Mouse (Mus musculus) megakaryocyte progenitor cell, adult 5-6 weeks (primary cell): ENCODE results near the gene Slc16a3. TPM values are rescaled to one million over a fixed set of nuclear protein-coding genes. Genes with fewer than 3 reads are reported as not detected.

Experiments
- ATAC-seq: replicated peaks from 2 replicates; pipeline ENCODE4 v1.8.0; 2016; ENCODE audit warnings: mild to moderate bottlenecking, moderate TSS enrichment, inconsistent platforms; ENCODE audit not compliant: poor library complexity
- total RNA-seq, 2 experiments: library from RNA; stranded (forward) in 1 of 2; stranded (reverse) in 1 of 2; fragments of 157-497, 149-512 nt in 1 of 2; fragments of 200-1000 nt in 1 of 2; gene quantifications; 2 replicates each; pipeline versions ENCODE4 v1.2.3 to v1.2.4; 2015 to 2017

The Slc16a3 gene
- total RNA-seq (2015) (4.4 and 5.3 TPM in 2 replicates), total RNA-seq (2017) (6.0 and 7.5 TPM in 2 replicates)

GRCm38 (mm10) chr11:120948328-120948727, at the start of gene Slc16a3:
Gene Slc16a3, plus strand, starts transcription at chr11:120948480.
- peak; percentile 45 for ATAC-seq

DNA sequence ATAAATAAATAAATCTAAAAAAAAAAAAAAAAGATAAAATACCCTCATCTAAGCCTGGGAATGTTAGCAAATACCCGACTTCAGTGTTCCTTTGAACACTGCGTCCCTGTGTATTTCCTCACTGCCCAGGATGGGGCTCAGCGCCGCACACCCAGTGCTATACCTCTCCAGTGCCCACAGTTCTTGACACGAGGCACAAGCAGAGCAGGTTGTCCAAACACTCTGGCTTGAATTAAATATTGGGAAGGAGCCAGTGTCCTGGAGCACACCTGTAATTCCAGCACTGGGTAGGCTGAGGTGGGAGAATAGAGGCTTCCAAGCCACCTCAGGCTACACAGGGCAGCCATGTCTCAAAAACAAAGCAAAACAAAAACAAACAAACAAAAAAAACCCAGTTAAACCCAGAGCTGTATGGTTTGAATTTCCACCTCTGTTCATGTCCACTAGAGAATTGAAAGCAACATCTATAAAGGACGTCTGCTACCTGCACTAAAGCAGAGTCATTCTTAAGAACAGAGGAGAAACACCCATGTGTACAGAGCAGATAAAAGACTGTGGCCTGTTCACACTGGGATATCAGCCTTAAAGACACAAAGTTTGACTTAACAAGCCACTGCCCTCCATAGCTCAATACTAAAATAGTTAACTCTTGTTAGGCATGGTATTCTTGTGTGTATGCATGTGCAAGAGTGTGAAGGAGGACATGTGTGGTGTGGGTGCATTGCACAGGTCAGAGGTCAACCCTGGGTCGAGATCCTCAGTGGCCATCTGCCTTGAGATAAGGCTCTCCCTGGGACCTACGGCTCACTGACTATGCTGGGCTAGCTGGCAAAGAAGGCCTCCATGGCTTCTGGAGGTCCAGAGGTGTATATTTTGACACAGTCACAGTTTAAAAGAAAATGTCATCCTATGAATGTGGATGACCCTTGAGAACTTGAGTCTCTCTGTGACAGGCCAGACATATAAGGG, 47.7 kb upstream of the Slc16a3 start:
- ATAC-seq, result peak; percentile 68

GRCm38 (mm10) chr11:120901729-120902486, 46.4 kb upstream of the Slc16a3 start:
- no peak for ATAC-seq

GRCm38 (mm10) chr11:120902487-120903142, 45.7 kb upstream of the Slc16a3 start:
- peak; percentile 26; the same call in 1 of the 2 replicates for ATAC-seq

DNA sequence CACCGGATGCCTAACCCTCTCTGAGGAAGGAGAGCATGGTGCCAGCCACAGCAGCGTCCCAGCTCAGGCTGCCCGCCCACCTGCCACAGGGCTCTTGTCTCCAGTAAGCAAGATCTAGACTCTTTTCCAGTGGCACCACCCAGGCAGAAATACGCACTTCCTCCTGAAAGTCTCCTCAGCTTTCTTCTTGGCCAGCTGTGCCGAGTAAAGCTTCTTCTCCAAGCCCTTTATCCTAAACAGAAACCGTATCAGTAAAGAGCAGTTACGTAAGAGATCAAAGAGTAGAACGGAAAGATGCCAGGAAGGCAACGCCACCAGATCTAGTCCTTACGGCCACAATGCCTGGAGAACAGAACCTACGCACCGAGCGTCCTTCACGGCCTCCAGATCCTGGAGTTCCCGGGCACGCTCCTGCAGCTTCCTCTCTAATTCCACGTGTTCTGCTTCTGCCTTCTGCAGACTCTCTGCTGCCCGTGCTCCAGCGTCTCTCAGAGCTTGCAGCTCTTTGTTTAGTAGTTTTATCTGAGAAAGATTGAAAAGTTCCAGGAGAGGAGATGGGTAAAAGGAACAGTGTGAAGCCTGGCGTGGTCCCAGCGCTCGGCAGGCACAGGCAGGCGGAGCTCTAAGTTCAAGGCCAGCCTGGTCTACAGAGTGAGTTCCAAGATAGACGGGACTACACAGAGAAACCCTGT, 45.0 kb upstream of the Slc16a3 start:
- ATAC-seq, result no peak

DNA sequence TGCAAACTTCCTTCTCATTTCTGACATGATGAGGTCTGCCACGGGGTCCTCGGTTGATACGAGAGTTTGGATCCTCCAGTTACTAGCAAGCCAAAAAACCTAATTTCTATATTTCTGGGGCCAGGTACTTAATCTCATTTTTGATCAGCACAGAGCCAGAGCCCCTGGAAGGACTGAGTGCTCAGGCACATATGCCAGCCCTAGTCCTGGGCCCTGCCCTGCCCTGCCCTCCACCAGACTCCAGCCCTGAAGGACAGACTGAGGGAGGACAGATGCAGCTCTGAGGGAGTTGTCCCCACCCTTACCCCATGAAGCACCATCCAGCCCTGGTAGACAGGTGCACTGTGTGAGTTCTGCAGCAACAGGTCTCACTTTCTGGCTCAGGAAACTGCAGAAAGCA, 43.7 kb upstream of the Slc16a3 start:
- ATAC-seq, result no peak

GRCm38 (mm10) chr11:120905430-120905873, 42.8 kb upstream of the Slc16a3 start:
- peak; percentile 89 for ATAC-seq

- ATAC-seq, result no peak
Measured at GRCm38 (mm10) chr11:120913796-120914195, 34.5 kb upstream of the Slc16a3 start.

- peak; percentile 71 for ATAC-seq
Measured at GRCm38 (mm10) chr11:120916477-120916876, 31.8 kb upstream of the Slc16a3 start.

DNA sequence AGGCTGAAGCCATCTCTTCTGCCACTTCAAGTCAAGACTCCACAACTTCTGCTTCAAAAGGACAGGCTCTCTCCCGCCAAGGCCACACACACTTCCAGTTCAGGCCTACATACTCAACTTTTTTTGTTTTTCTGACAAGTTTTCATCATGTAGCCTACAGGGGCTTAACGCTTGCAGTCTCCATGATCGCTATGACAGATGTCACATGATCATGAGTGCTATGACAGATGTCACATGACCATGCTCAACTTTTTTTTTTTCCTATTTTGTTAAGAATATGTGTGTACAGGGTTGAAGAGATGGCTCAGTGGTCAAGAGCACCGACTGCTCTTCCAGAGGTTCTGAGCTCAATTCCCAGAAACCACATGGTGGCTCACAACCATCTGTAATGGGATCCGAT, 30.5 kb upstream of the Slc16a3 start:
- ATAC-seq, result no peak

DNA sequence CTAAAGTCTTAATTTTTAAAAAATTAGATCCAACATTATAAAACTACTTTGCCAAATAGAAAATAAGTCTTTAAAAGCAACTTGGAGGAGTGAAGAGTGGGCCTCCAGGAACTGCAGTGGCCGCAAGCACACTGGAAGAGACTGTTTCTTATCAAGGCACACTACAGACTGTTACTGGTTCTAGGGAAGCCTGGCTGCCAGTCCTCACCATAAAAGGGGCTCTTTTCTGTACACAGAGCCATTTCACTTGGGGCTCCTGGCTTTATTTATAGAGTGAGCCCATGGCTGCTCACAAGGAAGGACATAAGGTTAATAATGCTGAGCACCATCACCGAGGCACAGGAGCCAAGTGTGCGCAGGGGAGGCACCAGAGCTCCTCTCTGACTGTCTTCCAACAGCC, 25.8 kb upstream of the Slc16a3 start:
- ATAC-seq, result no peak

DNA sequence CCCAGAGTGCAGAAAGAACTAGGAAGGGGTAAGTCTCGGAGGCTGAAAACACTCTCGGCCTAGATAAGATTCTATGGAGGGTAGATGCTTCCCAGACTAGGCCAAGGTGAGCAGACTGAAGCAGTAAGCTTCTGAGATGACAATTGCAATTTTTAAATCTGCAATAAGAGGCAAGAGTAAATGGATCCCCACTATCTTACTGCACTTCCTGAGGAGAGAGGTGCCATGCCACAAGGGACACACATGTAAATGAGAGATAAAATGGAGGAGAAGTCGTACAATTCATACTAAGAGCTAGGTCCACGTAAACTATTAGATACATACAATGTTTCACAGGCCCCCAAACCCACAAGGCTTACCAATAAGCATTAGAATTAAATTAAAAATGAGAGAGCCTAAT, 19.8 kb upstream of the Slc16a3 start:
- no peak for ATAC-seq

DNA sequence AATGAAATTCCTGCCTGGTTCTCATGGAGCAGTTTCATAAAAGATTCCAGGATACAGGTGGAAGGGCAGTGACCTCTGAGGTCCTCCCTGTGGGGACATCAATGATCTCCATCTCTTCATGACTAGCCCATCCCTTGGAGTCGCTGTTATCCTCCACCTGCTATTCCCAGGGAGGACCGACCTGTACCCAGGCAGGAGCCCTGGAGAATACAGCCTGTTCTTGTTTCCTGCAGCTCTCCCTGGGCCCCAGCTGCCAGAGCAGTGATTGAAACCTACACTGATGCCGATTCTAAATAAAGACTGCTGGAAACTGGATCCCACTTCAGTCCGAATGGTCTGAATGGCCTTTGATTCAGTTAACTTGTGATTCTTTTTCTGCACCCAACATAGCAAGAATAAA, 16.8 kb upstream of the Slc16a3 start:
- ATAC-seq, result no peak

DNA sequence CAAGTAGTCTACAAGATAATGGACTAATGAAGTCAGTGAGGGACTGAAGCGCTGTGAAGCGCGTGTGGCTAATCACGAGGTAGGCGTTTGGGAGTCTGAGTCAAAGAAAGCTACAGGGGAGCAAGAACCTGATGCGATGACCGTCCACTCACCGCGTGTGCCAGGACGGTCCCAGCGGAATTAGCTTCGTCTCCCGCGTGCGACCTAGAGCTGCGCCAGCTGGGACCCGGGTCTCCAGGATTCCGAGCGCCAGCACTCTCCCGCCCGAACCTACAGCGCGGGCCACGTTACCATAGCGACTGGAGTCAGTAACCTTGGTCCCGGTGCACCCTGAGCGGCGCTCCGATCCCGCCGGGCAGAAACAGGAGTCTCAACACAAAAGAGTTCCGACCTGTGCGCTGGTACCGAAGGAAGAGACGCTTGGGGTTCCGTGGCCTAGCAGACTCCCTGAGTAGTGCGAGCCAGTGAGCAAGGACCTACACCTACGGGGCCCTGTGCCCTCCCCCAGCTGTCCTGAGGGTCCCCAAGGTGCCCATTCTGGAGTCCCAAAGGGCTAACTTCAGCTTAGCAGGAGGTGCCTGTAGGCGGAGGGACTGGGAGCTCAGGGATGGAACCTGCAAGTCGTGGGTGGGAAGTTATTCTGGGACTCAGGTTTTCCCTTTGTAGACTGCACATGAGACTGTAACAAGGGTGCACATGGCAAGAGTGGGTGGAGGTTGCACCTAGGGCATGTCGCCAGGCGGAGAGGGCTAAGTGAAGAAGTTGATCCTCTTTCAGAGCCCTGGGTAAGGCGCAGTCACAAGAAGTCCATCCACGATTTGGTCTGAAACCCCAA, 15.5 kb upstream of the Slc16a3 start, which contains the start of gene Ccdc57:
Gene Ccdc57 (minus strand): TSS at position 309 of the 835 bp plus-strand sequence.
- peak; percentile 98 for ATAC-seq

GRCm38 (mm10) chr11:120937976-120938375, 10.3 kb upstream of the Slc16a3 start:
- ATAC-seq, result peak; percentile 54

DNA sequence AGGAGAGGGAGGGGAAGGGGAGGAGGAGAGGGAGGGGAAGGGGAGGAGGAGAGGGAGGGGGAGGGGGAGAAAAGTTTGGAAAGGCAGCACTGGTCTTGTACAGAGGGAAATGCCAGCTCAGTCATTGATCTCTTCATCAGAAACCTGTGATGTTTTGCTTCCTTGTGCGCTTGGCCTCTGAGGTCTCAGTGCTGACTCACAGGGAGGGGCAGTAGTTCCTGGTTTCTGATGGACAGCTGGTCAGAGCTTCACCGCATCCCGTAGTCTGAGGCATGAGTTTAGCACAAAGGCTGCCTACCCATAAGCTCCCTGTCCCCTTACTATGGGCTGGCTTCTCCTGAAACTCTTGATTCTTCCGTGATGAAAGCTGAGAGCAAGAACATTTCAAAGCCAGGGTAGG, 9.5 kb upstream of the Slc16a3 start:
- ATAC-seq, result peak; percentile 84

GRCm38 (mm10) chr11:120939712-120940341, 8.5 kb upstream of the Slc16a3 start:
- ATAC-seq, result peak; percentile 45; the same call in 1 of the 2 replicates

GRCm38 (mm10) chr11:120940959-120941358, 7.3 kb upstream of the Slc16a3 start:
- no peak for ATAC-seq

- no peak for ATAC-seq
Measured at GRCm38 (mm10) chr11:120945266-120945665, 3.0 kb upstream of the Slc16a3 start.
